Mouse (Mus musculus) erythroblast, embryonic 14.5 days (primary cell): ENCODE data around the gene Med15. TPM values are rescaled to one million over a fixed set of nuclear protein-coding genes. Genes with fewer than 3 reads are reported as not detected.

Experiments used
- H3K27me3 ChIP-seq: 2 replicates; pipeline ENCODE4 v1.6.1; 2012; ENCODE audit warnings: inconsistent platforms; ENCODE audit not compliant: control insufficient read depth
- H3K36me3 ChIP-seq: 2 replicates; pipeline ENCODE4 v1.6.1; 2012; ENCODE audit warnings: mild to moderate bottlenecking, inconsistent platforms; ENCODE audit not compliant: control insufficient read depth
- H3K4me1 ChIP-seq: 2 replicates; pipeline ENCODE4 v1.6.1; 2012; ENCODE audit warnings: inconsistent platforms; ENCODE audit not compliant: control insufficient read depth
- H3K4me3 ChIP-seq: replicated peaks from 2 replicates; pipeline ENCODE3; 2012; ENCODE audit warnings: moderate library complexity, mild to moderate bottlenecking, inconsistent platforms
- H3K9me3 ChIP-seq: 2 replicates; pipeline ENCODE4 v1.6.1; 2012; ENCODE audit warnings: low read length, inconsistent platforms, mixed read lengths; ENCODE audit not compliant: control insufficient read depth
- GATA1 ChIP-seq: IDR thresholded peaks from 2 replicates; pipeline ENCODE4 v1.6.1; 2012; ENCODE audit warnings: low read length, inconsistent platforms, mixed read lengths
- TAL1 ChIP-seq: IDR thresholded peaks from 3 replicates; pipeline ENCODE4 v1.6.1; 2012; ENCODE audit warnings: low read length, inconsistent platforms, mixed read lengths
- polyA plus RNA-seq: library from polyadenylated mRNA; stranded (reverse); fragments of >175 nt; gene quantifications from 2 replicates; pipeline ENCODE4 v1.2.3, GENCODE M21; 2012

Med15 gene
- polyA plus RNA-seq, 1 experiment = 7.7 TPM

GRCm38 (mm10) chr16:17647156-17647555 is 85.5 kb downstream of the Med15 start:
- Histone ChIP-seq H3K4me1 (peaks cover 52% of the 10 kb centered on the region), H3K36me3 (peaks cover 81% of the 10 kb centered on the region), H3K4me3 (peak overlapping the region; percentile 66), H3K9me3 (no peaks in the 10 kb centered on the region), H3K27me3 (no peaks in the 10 kb centered on the region)
- TF ChIP-seq GATA1 (no peak), TAL1 (no peak)

GRCm38 (mm10) chr16:17646310-17647114 is 86.2 kb downstream of the Med15 start, which contains the start of gene Ccdc74a:
TSS of gene Ccdc74a (plus strand) at chr16:17646470.
- no peak for TF ChIP-seq GATA1
- TF ChIP-seq TAL1 = no peak
- peaks cover 79% of the 10 kb centered on the region for H3K36me3 ChIP-seq
- peaks cover 53% of the 10 kb centered on the region for H3K4me1 ChIP-seq
- H3K4me3 ChIP-seq = peak within 1 kb of the TSS; percentile 66
- H3K9me3 ChIP-seq = no peaks in the 10 kb centered on the region
- H3K27me3 ChIP-seq = no peaks in the 10 kb centered on the region

- Histone ChIP-seq H3K9me3 (no peaks in the 10 kb centered on the region), H3K4me3 (no peak overlapping the region), H3K36me3 (peaks cover 81% of the 10 kb centered on the region), H3K4me1 (peaks cover 59% of the 10 kb centered on the region), H3K27me3 (no peaks in the 10 kb centered on the region)
- TF ChIP-seq TAL1 = no peak
- no peak for TF ChIP-seq GATA1
These were observed 89.2 kb downstream of the Med15 start for GRCm38 (mm10) chr16:17643437-17643990.

GRCm38 (mm10) chr16:17642311-17642710 is 90.4 kb downstream of the Med15 start:
- no peaks in the 10 kb centered on the region for H3K9me3 ChIP-seq
- no peak overlapping the region for H3K4me3 ChIP-seq
- H3K27me3 ChIP-seq = no peaks in the 10 kb centered on the region
- H3K36me3 ChIP-seq = peaks cover 82% of the 10 kb centered on the region
- TF ChIP-seq GATA1 (no peak), TAL1 (no peak)
- peaks cover 59% of the 10 kb centered on the region for H3K4me1 ChIP-seq

GRCm38 (mm10) chr16:17641301-17641700 is 91.4 kb downstream of the Med15 start:
- TF ChIP-seq TAL1 (no peak), GATA1 (no peak)
- H3K9me3 ChIP-seq = no peaks in the 10 kb centered on the region
- H3K27me3 ChIP-seq = no peaks in the 10 kb centered on the region
- no peak overlapping the region for H3K4me3 ChIP-seq
- H3K36me3 ChIP-seq = peaks cover 90% of the 10 kb centered on the region
- H3K4me1 ChIP-seq = peaks cover 60% of the 10 kb centered on the region

DNA sequence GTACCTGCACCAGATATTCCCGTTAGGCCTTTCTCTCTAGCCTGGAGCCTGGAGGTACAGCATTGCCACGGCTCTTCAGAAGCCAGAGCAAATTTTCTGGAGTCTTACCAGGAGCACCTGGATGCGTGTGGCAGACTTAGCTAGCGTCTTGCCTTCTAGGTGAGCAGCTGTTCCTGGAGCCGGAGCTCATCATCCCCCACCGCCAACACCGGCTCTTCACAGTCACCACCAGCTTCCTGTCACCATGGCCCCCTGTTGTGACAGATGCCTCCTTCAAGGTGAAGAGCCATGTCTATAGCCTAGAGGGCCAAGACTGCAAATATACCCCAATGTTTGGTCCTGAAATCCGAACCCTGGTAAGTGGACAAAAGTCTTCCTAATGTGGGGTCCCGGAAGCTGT is 92.0 kb downstream of the Med15 start:
- no peaks in the 10 kb centered on the region for H3K27me3 ChIP-seq
- no peaks in the 10 kb centered on the region for H3K9me3 ChIP-seq
- H3K4me1 ChIP-seq = peaks cover 60% of the 10 kb centered on the region
- no peak for TF ChIP-seq TAL1
- TF ChIP-seq GATA1 = no peak
- no peak overlapping the region for H3K4me3 ChIP-seq
- H3K36me3 ChIP-seq = peaks cover 95% of the 10 kb centered on the region

- peaks cover 59% of the 10 kb centered on the region for H3K4me1 ChIP-seq
- H3K4me3 ChIP-seq = no peak overlapping the region
- peaks cover 98% of the 10 kb centered on the region for H3K36me3 ChIP-seq
These were observed 92.7 kb downstream of the Med15 start for GRCm38 (mm10) chr16:17639951-17640350.

GRCm38 (mm10) chr16:17639081-17639480 is 93.6 kb downstream of the Med15 start:
- Histone ChIP-seq H3K36me3 (peaks cover 97% of the 10 kb centered on the region), H3K4me1 (peaks cover 57% of the 10 kb centered on the region), H3K4me3 (no peak overlapping the region), H3K27me3 (no peaks in the 10 kb centered on the region), H3K9me3 (no peaks in the 10 kb centered on the region)
- TF ChIP-seq TAL1 (no peak), GATA1 (no peak)

More at GRCm38 (mm10) chr16:17639951-17640350, 92.7 kb downstream of the Med15 start:
- no peak for TF ChIP-seq GATA1
- Histone ChIP-seq H3K27me3 (no peaks in the 10 kb centered on the region), H3K9me3 (no peaks in the 10 kb centered on the region)

GRCm38 (mm10) chr16:17638036-17638628 is 94.6 kb downstream of the Med15 start:
- Histone ChIP-seq H3K4me1 (peaks cover 63% of the 10 kb centered on the region), H3K36me3 (peaks cover 97% of the 10 kb centered on the region), H3K9me3 (no peaks in the 10 kb centered on the region), H3K27me3 (no peaks in the 10 kb centered on the region), H3K4me3 (peak overlapping the region; percentile 23)
- TF ChIP-seq GATA1 (peak; percentile 88), TAL1 (peak; percentile 94)
